In the genomic region with DNA sequence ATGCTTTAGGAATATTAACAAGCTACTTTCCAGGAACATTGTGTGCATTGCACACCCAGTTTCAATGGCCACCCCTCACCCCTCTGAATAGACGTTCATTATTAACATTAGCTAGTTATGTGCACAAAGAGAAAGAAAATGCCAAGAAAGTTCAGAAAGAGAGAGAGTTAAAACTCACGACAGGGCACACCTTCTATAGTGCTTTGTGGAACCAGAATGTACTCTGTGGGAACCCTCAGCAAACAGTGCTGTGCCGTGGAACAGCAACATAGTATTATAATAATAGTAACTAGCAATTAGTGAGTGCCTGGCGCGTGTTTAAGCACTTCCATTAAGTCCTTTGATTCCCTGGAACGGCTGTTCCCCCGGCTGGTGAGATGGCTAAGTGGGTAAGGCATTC, we compare ENCODE assay signal across 20 mouse cellular contexts. TPM values are rescaled to one million over a fixed set of nuclear protein-coding genes. Genes with fewer than 3 reads are reported as not detected.
"Had no signal": no experiment of that assay in that cellular context is flagged by ENCODE, and none has a peak within 500 bp of the region (broad histone marks: within the 10 kb centered on the region; RNA-seq: fewer than 3 reads in every experiment).

No protein-coding gene starts in this region.

- H3K9ac ChIP-seq: lung, embryonic 14.5 days; midbrain, embryonic 12.5 days; neural tube, embryonic 13.5 days; neural tube, embryonic 15.5 days had no signal

- H3K27ac ChIP-seq: midbrain, embryonic 10.5 days; midbrain, embryonic 12.5 days; neural tube, embryonic 13.5 days; neural tube, embryonic 15.5 days had no signal

- H3K4me3 ChIP-seq: midbrain, embryonic 10.5 days; midbrain, embryonic 12.5 days; myocyte; neural tube, embryonic 13.5 days; neural tube, embryonic 15.5 days had no signal

- H3K36me3 ChIP-seq: midbrain, embryonic 10.5 days; midbrain, embryonic 12.5 days; neural tube, embryonic 13.5 days; neural tube, embryonic 15.5 days had no signal

- DNase-seq: lung, embryonic 14.5 days; lung, postnatal 10 days; lung, postnatal 4 days; midbrain, embryonic 14.5 days; retina, postnatal 1 day; right cerebral cortex, adult 18-20 months; right cerebral cortex, postnatal 25 days; right cerebral cortex, postnatal 4 days; spleen, adult 18-20 months; thymus, adult 18-20 months; thymus, postnatal 14 days; thymus, postnatal 36 days had no signal

- H3K4me2 ChIP-seq: lung, embryonic 14.5 days; midbrain, embryonic 12.5 days; neural tube, embryonic 13.5 days; neural tube, embryonic 15.5 days had no signal

- H3K9me3 ChIP-seq: midbrain, embryonic 10.5 days; midbrain, embryonic 12.5 days; neural tube, embryonic 13.5 days; neural tube, embryonic 15.5 days had no signal

- ATAC-seq: midbrain, embryonic 16.5 days had no signal

RNA-seq across cellular contexts. Expression of a gene that starts 4.3 kb away (rescaled TPM):
- polyA plus RNA-seq: myocyte; neural tube, embryonic 11.5 days; thymus, postnatal 0 days had no signal
